Mouse (Mus musculus): Measurements from ENCODE around the gene Runx1. TPM values are rescaled to one million over a fixed set of nuclear protein-coding genes. Genes with fewer than 3 reads are reported as not detected.

The Runx1 gene
- polyA plus RNA-seq, 1 experiment from 2014 or later = 18.9 TPM

DNA sequence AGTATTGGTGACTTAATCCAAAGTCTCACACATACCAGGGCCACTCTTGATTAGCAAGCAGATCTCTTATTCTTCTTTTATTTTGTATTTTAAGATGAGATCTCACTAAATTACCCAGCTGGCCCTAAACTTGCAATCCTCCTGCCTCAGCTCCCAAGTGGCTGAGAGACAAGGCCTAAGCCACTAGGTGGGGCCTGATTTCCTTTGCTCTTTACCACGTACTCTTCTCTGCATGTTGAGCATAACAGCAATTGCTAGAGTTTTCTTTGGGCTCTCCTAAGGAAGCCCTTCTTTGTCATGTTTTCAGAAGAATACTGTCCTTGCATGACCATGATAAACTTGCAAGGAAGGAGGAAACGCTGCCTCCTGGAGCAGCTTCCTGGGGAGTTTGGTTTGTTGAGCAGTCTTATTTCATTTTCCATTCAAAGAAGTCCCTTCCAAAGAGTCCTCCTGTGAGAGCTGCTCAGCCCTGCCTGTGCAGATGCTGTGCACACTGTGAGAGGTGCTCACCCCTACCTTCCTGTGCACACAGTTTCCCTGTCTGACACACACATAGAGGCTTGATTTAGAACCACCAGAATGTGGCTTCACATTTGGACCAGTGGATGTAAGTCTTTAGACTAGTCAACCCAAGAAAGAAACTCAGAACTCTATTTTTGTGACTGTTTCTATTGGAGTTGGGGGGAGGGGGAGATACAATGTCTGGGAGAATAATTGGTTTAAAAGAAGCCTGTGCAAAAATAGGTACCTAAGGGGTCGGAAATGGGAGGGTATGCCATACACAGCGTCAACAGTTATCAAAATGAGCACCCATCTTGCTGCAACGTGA lies 11.4 kb downstream of the Runx1 start:
- Histone ChIP-seq H3K4me1 (peaks cover 6% of the 10 kb centered on the region; the same call in 1 of the 2 replicates), H3K9ac (no peak overlapping the region), H3K4me2 (replicated peaks) (no peak overlapping the region), H3K4me3 (replicated peaks) (no peak overlapping the region), H3K27me3 (no peaks in the 10 kb centered on the region), H3K36me3 (no peaks in the 10 kb centered on the region), H3K9me3 (replicated peaks) (no peaks in the 10 kb centered on the region), H3K27ac (replicated peaks) (no peak overlapping the region)
- no peak for ATAC-seq (ENCODE audit: insufficient number of reproducible peaks, low FRiP score, low TSS enrichment, low read depth)
- 78% methylated on average over 5 of the region's 5 CpGs for WGBS

GRCm38 (mm10) chr16:92812405-92812804 lies 13.5 kb downstream of the Runx1 start:
- ATAC-seq (ENCODE audit: insufficient number of reproducible peaks, low FRiP score, low TSS enrichment, low read depth) = no peak
- Histone ChIP-seq H3K9ac (no peak overlapping the region), H3K27ac (replicated peaks) (no peak overlapping the region), H3K4me1 (peaks cover 6% of the 10 kb centered on the region; the same call in 1 of the 2 replicates), H3K36me3 (no peaks in the 10 kb centered on the region), H3K27me3 (no peaks in the 10 kb centered on the region), H3K9me3 (replicated peaks) (no peaks in the 10 kb centered on the region), H3K4me2 (replicated peaks) (no peak overlapping the region), H3K4me3 (replicated peaks) (no peak overlapping the region)
- WGBS = 57% methylated on average over 3 of the region's 3 CpGs

DNA sequence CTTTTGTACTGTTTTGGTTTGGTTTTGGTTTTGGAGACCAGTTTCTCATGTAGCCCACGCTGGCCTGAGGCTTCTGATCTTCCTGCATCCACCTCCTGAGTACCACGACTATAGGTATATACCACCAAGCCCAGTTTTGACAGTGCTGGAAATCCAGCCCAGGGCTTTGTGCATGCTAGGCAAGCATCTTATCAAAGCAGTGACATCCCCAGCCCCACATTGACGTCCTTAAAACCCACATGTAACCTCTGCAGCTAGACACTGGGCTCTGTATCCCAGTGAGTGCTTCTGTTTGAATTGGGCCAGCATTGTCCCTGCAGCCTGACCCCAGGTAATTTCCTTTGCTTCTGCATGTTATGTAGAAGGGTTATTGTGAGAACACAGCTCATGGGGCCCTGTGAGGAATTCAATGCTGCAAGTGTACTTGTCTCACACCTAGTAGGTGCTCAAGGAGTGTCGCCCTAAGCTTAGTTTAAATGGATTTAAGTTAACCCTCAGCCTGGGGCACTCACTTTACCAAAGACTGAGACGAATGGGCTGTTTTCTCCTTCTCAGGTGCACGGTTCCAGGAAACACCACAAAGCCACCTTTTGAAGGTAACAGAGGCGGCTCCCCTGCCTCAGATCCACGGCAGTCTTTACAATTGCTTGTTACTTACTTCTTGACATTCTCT lies 15.2 kb downstream of the Runx1 start:
- Histone ChIP-seq H3K27me3 (no peaks in the 10 kb centered on the region), H3K4me3 (replicated peaks) (no peak overlapping the region), H3K9ac (no peak overlapping the region), H3K4me2 (replicated peaks) (no peak overlapping the region), H3K36me3 (no peaks in the 10 kb centered on the region), H3K27ac (replicated peaks) (no peak overlapping the region), H3K4me1 (peaks cover 6% of the 10 kb centered on the region; the same call in 1 of the 2 replicates), H3K9me3 (replicated peaks) (no peaks in the 10 kb centered on the region)
- 86% methylated on average over 8 of the region's 8 CpGs for WGBS
- ATAC-seq (ENCODE audit: insufficient number of reproducible peaks, low FRiP score, low TSS enrichment, low read depth) = no peak

GRCm38 (mm10) chr16:92807772-92808171 lies 18.2 kb downstream of the Runx1 start:
- no peak overlapping the region for H3K4me2 ChIP-seq (replicated peaks)
- H3K9ac ChIP-seq = no peak overlapping the region
- no peaks in the 10 kb centered on the region for H3K27me3 ChIP-seq
- WGBS = 77% methylated on average over 8 of the region's 8 CpGs
- no peak for ATAC-seq (ENCODE audit: insufficient number of reproducible peaks, low FRiP score, low TSS enrichment, low read depth)
- H3K27ac ChIP-seq (replicated peaks) = no peak overlapping the region
- 0 out of 2 replicates have a peak, but pooled peaks cover 6% of the 10 kb centered on the region for H3K4me1 ChIP-seq
- H3K9me3 ChIP-seq (replicated peaks) = no peaks in the 10 kb centered on the region
- no peak overlapping the region for H3K4me3 ChIP-seq (replicated peaks)
- H3K36me3 ChIP-seq = no peaks in the 10 kb centered on the region

DNA sequence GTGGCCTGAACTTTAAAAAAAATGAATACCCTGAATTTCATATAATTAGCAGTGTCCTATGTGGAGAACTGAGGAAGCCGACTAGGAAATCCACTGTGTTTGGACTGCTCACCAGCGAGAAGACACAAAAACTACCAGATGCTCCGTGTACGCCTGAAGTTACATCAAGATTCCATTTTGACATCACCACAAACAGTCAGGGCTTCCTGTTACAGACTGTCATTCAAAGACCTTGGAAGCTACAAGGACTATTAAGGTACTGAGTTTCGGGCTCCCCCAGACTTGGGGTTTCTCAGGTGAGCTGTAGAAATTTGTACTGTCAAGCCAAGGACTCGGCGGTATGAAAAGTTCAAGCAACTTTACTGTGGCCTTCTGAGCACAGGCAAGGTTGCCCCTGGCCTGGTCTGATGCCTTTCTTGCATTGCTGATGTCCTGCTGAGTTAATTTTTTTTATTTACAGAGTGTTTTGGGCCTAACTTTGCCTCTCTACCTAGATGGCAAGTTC lies 22.8 kb downstream of the Runx1 start:
- no peak overlapping the region for H3K4me2 ChIP-seq (replicated peaks)
- H3K36me3 ChIP-seq = no peaks in the 10 kb centered on the region
- WGBS = 76% methylated on average over 7 of the region's 7 CpGs
- H3K9me3 ChIP-seq (replicated peaks) = no peaks in the 10 kb centered on the region
- H3K4me1 ChIP-seq = no peaks in the 10 kb centered on the region
- no peak overlapping the region for H3K27ac ChIP-seq (replicated peaks)
- no peak for ATAC-seq (ENCODE audit: insufficient number of reproducible peaks, low FRiP score, low TSS enrichment, low read depth)
- no peaks in the 10 kb centered on the region for H3K27me3 ChIP-seq
- H3K4me3 ChIP-seq (replicated peaks) = no peak overlapping the region
- H3K9ac ChIP-seq = no peak overlapping the region

- no peak overlapping the region for H3K4me2 ChIP-seq (replicated peaks)
- no peaks in the 10 kb centered on the region for H3K27me3 ChIP-seq
- ATAC-seq (ENCODE audit: insufficient number of reproducible peaks, low FRiP score, low TSS enrichment, low read depth) = no peak
- H3K9me3 ChIP-seq (replicated peaks) = no peaks in the 10 kb centered on the region
- H3K9ac ChIP-seq = no peak overlapping the region
- H3K36me3 ChIP-seq = no peaks in the 10 kb centered on the region
- no peak overlapping the region for H3K27ac ChIP-seq (replicated peaks)
- WGBS = 77% methylated on average over 12 of the region's 12 CpGs
- no peak overlapping the region for H3K4me3 ChIP-seq (replicated peaks)
- no peaks in the 10 kb centered on the region for H3K4me1 ChIP-seq
Observed at GRCm38 (mm10) chr16:92801567-92801966, 24.4 kb downstream of the Runx1 start.

- H3K9ac ChIP-seq = no peak overlapping the region
- no peaks in the 10 kb centered on the region for H3K4me1 ChIP-seq
- no peaks in the 10 kb centered on the region for H3K9me3 ChIP-seq (replicated peaks)
- 83% methylated on average over 5 of the region's 5 CpGs for WGBS
- H3K36me3 ChIP-seq = no peaks in the 10 kb centered on the region
- H3K4me3 ChIP-seq (replicated peaks) = no peak overlapping the region
- H3K27me3 ChIP-seq = no peaks in the 10 kb centered on the region
- H3K4me2 ChIP-seq (replicated peaks) = no peak overlapping the region
- no peak overlapping the region for H3K27ac ChIP-seq (replicated peaks)
- no peak for ATAC-seq (ENCODE audit: insufficient number of reproducible peaks, low FRiP score, low TSS enrichment, low read depth)
Observed at GRCm38 (mm10) chr16:92800845-92801244, 25.1 kb downstream of the Runx1 start.

GRCm38 (mm10) chr16:92799940-92800339 lies 26.0 kb downstream of the Runx1 start:
- H3K27me3 ChIP-seq = no peaks in the 10 kb centered on the region
- no peaks in the 10 kb centered on the region for H3K36me3 ChIP-seq
- no peaks in the 10 kb centered on the region for H3K4me1 ChIP-seq
- no peaks in the 10 kb centered on the region for H3K9me3 ChIP-seq (replicated peaks)
- no peak overlapping the region for H3K4me2 ChIP-seq (replicated peaks)
- no peak overlapping the region for H3K4me3 ChIP-seq (replicated peaks)
- ATAC-seq (ENCODE audit: insufficient number of reproducible peaks, low FRiP score, low TSS enrichment, low read depth) = no peak
- no peak overlapping the region for H3K9ac ChIP-seq
- H3K27ac ChIP-seq (replicated peaks) = no peak overlapping the region
- WGBS = 93% methylated on average over 7 of the region's 7 CpGs

- Histone ChIP-seq H3K36me3 (no peaks in the 10 kb centered on the region), H3K27ac (replicated peaks) (no peak overlapping the region), H3K9me3 (replicated peaks) (no peaks in the 10 kb centered on the region), H3K27me3 (no peaks in the 10 kb centered on the region), H3K9ac (no peak overlapping the region), H3K4me3 (replicated peaks) (no peak overlapping the region), H3K4me1 (no peaks in the 10 kb centered on the region; the same call in 1 of the 2 replicates), H3K4me2 (replicated peaks) (no peak overlapping the region)
- 30% methylated on average over 6 of the region's 6 CpGs for WGBS
- ATAC-seq (ENCODE audit: insufficient number of reproducible peaks, low FRiP score, low TSS enrichment, low read depth) = no peak
Observed at GRCm38 (mm10) chr16:92794197-92794596, 31.8 kb downstream of the Runx1 start.

DNA sequence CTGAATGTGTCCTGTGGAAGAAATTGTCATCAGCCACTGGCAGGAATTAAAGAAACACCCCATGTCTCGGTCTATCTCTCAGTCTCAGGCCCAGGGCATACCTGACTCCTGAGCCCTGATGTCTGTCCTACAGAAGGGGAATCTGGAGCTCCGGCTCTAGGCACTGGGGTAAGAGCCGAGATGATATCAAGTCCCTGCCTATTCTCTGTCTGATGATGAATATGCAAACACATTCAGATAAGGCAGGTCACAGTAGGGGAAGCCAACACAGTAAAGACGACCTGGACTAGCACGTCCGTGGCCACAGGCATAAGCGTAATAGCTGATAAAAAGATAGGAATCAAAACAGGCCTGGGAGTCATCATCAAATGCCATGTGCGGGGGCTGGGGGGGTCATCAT lies 32.2 kb downstream of the Runx1 start:
- Histone ChIP-seq H3K9ac (no peak overlapping the region), H3K4me3 (replicated peaks) (no peak overlapping the region), H3K36me3 (no peaks in the 10 kb centered on the region), H3K27me3 (no peaks in the 10 kb centered on the region), H3K27ac (replicated peaks) (no peak overlapping the region), H3K4me1 (no peaks in the 10 kb centered on the region; the same call in 1 of the 2 replicates), H3K4me2 (replicated peaks) (no peak overlapping the region), H3K9me3 (replicated peaks) (no peaks in the 10 kb centered on the region)
- ATAC-seq (ENCODE audit: insufficient number of reproducible peaks, low FRiP score, low TSS enrichment, low read depth) = no peak
- WGBS = 66% methylated on average over 8 of the region's 8 CpGs

DNA sequence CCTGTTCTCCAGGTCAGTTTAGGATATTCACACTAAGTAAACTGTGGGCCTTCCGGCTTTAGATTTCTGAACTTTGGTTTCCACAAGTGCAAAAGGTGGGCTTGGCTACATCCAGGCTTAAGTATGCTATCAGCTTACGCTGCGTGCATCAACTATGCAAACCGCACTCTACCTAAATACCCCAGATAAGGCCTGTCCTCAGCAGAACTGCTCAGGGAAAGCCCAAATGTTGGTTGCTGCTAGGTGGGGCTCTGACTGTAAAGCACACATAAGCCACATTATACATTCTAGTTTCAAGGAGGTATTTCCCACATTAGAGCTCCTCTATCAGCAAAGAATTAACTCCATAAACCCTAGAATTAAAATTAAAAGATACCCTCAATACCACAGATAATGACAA lies 33.0 kb downstream of the Runx1 start:
- no peaks in the 10 kb centered on the region for H3K9me3 ChIP-seq (replicated peaks)
- H3K36me3 ChIP-seq = no peaks in the 10 kb centered on the region
- H3K9ac ChIP-seq = no peak overlapping the region
- 87% methylated on average over 4 of the region's 4 CpGs for WGBS
- H3K27me3 ChIP-seq = no peaks in the 10 kb centered on the region
- H3K4me3 ChIP-seq (replicated peaks) = no peak overlapping the region
- H3K27ac ChIP-seq (replicated peaks) = no peak overlapping the region
- no peak for ATAC-seq (ENCODE audit: insufficient number of reproducible peaks, low FRiP score, low TSS enrichment, low read depth)
- H3K4me2 ChIP-seq (replicated peaks) = no peak overlapping the region
- no peaks in the 10 kb centered on the region; the same call in 1 of the 2 replicates for H3K4me1 ChIP-seq
